Mouse (Mus musculus) CH12.LX (cell line): ENCODE data around the gene Scmh1.

Experiments
- CHD2 ChIP-seq: IDR thresholded peaks from 2 replicates; pipeline ENCODE4 v1.6.1; 2011; ENCODE audit warnings: low read length, improper control_type of control experiment
- CTCF ChIP-seq, 2 experiments: IDR thresholded peaks in 1 of 2; conservative IDR thresholded peaks in 1 of 2; 2 replicates each; pipeline ENCODE4 v1.5.1; 2011 to 2012; ENCODE audit warnings: low read depth in 2 of 2, low read length in 2 of 2, improper control_type of control experiment in 1 of 2, inconsistent platforms in 1 of 2, mild to moderate bottlenecking in 1 of 2, moderate library complexity in 1 of 2
- ETS1 ChIP-seq: conservative IDR thresholded peaks from 2 replicates; pipeline ENCODE4 v1.6.1; 2012; ENCODE audit warnings: low read depth, mild to moderate bottlenecking, inconsistent platforms, low read length, improper control_type of control experiment, moderate library complexity
- GABPA ChIP-seq: IDR thresholded peaks from 2 replicates; pipeline ENCODE4 v1.6.1; 2012; ENCODE audit warnings: low read depth, low read length, improper control_type of control experiment, inconsistent platforms; ENCODE audit not compliant: insufficient replicate concordance
- JUN ChIP-seq: IDR thresholded peaks from 2 replicates; pipeline ENCODE4 v1.6.1; 2011; ENCODE audit warnings: low read depth, mild to moderate bottlenecking, low read length, improper control_type of control experiment, moderate library complexity; ENCODE audit not compliant: insufficient read depth
- JUND ChIP-seq: conservative IDR thresholded peaks from 2 replicates; pipeline ENCODE4 v1.6.1; 2011; ENCODE audit warnings: low read depth, low read length, improper control_type of control experiment
- MAX ChIP-seq: IDR thresholded peaks from 2 replicates; pipeline ENCODE4 v1.6.1; 2011; ENCODE audit warnings: low read length, improper control_type of control experiment
- NELFE ChIP-seq: IDR thresholded peaks from 2 replicates; pipeline ENCODE4 v1.6.1; 2011; ENCODE audit warnings: low read depth, low read length, improper control_type of control experiment
- POLR2A ChIP-seq: IDR thresholded peaks from 2 replicates; pipeline ENCODE4 v1.6.1; 2011; ENCODE audit warnings: low read depth, mild to moderate bottlenecking, improper control_type of control experiment, low read length
- USF1 ChIP-seq: IDR thresholded peaks from 2 replicates; pipeline ENCODE4 v1.6.1; 2014; ENCODE audit warnings: low read depth, mild to moderate bottlenecking, inconsistent platforms, low read length, improper control_type of control experiment
- ZC3H11A ChIP-seq: IDR thresholded peaks from 2 replicates; pipeline ENCODE4 v1.6.1; 2012; ENCODE audit warnings: low read depth, mild to moderate bottlenecking, inconsistent platforms, low read length, improper control_type of control experiment

DNA sequence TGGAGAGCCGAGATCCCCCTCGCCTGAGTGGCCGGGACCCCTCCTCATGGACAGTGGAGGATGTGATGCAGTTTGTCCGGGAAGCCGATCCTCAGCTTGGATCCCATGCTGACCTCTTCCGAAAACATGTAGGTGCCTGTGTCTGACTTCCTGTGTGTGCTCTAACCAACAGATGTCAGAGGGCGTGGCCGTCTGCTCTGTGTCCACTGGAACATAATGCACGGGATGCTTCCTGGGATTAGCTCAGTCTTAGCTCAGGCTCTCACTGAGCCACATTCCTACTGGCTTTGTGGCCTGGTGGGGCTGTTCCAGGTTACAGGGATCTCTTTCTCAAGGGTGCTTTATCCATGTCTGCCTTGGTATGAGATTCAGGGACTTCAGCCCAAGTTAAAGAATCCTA, 123.1 kb downstream of the Scmh1 start:
- TF ChIP-seq CTCF (conservative IDR thresholded peaks at IDR 0.05 in 1 of 2, IDR thresholded peaks at IDR 0.05 in 1 of 2; ENCODE audit: low read depth in 2 of 2, low read length in 2 of 2) (no peak), CHD2 (no peak), USF1 (no peak), MAX (no peak), GABPA (no peak), POLR2A (no peak), NELFE (no peak), ETS1 (no peak), ZC3H11A (no peak), JUND (no peak), JUN (no peak)
